Mouse (Mus musculus): ENCODE measurements around the gene Rab6a. TPM values are rescaled to one million over a fixed set of nuclear protein-coding genes. Genes with fewer than 3 reads are reported as not detected.

The Rab6a gene
- polyA plus RNA-seq, 1 experiment: 3.8 TPM

DNA sequence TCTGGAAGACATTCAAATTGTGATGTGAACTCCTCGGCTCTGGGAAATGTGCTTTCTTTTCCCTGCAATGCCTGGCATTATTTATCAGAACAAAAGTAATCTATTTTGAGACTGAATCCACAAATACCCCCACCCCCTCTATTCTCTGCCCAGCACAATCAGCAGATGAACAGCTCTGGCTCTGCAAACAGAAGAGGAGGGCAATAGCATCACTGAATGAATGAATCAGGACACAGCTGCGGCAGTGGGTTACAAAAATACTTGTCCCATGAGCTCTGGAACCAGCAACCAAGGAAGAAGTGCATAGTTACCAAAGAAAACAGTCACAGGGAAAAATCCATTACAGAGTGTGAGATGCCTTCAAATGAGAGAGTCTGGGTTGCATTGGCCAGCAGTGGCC is 28.4 kb upstream of the Rab6a start:
- Histone ChIP-seq H3K4me1 (ENCODE audit: control insufficient read depth) (peaks cover 60% of the 10 kb centered on the region), H3K36me3 (ENCODE audit: control insufficient read depth) (peaks cover 20% of the 10 kb centered on the region), H3K9me3 (ENCODE audit: control insufficient read depth, low read length) (no peaks in the 10 kb centered on the region), H3K27me3 (ENCODE audit: control insufficient read depth) (no peaks in the 10 kb centered on the region), H3K4me3 (replicated peaks) (no peak overlapping the region)
- no peak for TF ChIP-seq TAL1 (IDR thresholded peaks at IDR 0.05; ENCODE audit: low read length)
- TF ChIP-seq GATA1 (IDR thresholded peaks at IDR 0.05; ENCODE audit: low read length): no peak

DNA sequence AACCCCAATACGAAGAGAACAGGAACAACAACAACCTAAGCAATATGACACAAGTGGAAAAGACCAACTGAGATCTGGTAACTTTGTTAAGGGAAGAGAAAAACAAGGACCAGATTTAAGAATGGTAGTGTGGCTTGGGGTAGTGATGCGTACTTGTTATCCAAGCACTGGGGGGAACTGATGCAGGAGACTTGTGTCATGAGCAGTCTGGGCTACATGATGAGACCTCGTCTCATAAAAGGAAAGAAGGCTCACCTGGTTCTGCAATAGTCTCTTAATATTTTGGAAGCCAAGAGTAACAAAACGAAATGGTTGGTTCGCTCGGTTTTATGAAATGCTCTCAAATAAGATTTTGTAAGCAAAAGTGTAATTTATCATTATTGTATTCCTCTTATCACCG is 25.0 kb upstream of the Rab6a start:
- no peak for TF ChIP-seq GATA1 (IDR thresholded peaks at IDR 0.05; ENCODE audit: low read length)
- TF ChIP-seq TAL1 (IDR thresholded peaks at IDR 0.05; ENCODE audit: low read length): no peak
- Histone ChIP-seq H3K4me3 (replicated peaks) (peak overlapping the region; percentile 75), H3K9me3 (ENCODE audit: control insufficient read depth, low read length) (no peaks in the 10 kb centered on the region)

DNA sequence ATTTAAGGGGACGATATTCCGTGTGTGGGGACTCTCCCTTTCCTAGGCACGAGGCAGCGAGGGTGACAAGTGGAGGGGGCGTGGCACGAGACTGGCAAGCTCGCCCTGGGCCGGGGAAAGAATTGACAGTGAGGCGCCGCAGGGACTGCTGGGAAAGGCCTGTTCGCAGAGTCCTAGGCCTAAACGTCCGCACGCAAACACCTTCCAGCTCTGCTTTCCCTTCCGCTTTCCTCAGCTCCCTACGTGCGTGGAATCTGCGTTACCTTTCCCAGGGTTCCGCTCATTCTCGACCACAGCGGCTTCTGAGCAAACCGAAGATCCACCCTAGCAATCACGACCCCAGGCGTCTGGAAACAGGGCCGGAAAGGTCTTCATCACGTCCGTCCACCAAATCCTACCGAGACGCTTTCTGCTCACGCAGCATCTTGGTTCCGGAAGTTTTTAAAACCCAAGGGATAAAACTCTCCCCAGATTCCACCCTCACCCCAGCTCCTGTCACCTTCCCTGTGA is 24.4 kb upstream of the Rab6a start:
- TF ChIP-seq TAL1 (IDR thresholded peaks at IDR 0.05; ENCODE audit: low read length) (no peak), GATA1 (IDR thresholded peaks at IDR 0.05; ENCODE audit: low read length) (no peak)
- Histone ChIP-seq H3K9me3 (ENCODE audit: control insufficient read depth, low read length) (no peaks in the 10 kb centered on the region), H3K36me3 (ENCODE audit: control insufficient read depth) (peaks cover 4% of the 10 kb centered on the region), H3K27me3 (ENCODE audit: control insufficient read depth) (no peaks in the 10 kb centered on the region), H3K4me1 (ENCODE audit: control insufficient read depth) (peaks cover 40% of the 10 kb centered on the region), H3K4me3 (replicated peaks) (peak overlapping the region; percentile 75)

More for the DNA sequence above, 25.0 kb upstream of the Rab6a start:
- no peaks in the 10 kb centered on the region for H3K27me3 ChIP-seq (ENCODE audit: control insufficient read depth)
- peaks cover 44% of the 10 kb centered on the region for H3K4me1 ChIP-seq (ENCODE audit: control insufficient read depth)
- peaks cover 9% of the 10 kb centered on the region for H3K36me3 ChIP-seq (ENCODE audit: control insufficient read depth)

DNA sequence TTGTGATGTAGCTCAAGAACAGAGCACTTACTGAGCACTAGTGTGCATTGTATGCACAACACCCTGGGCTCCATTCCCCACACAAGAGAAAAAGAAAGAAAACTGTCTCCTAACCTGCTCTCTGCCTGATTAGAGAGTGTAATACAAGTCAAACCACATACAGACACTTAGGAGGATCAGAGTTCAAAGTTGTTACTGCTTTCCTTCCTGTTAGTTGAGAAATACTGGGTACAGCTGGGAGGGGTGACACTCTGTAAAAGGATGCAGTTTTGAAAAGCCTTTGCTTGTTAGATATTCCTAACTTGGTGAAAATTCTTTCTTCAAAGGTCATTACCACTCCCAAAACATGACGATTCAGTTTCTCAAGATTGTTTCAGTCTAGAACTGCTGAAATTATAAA is 17.4 kb upstream of the Rab6a start:
- Histone ChIP-seq H3K36me3 (ENCODE audit: control insufficient read depth) (no peaks in the 10 kb centered on the region), H3K27me3 (ENCODE audit: control insufficient read depth) (no peaks in the 10 kb centered on the region), H3K9me3 (ENCODE audit: control insufficient read depth, low read length) (no peaks in the 10 kb centered on the region), H3K4me3 (replicated peaks) (no peak overlapping the region), H3K4me1 (ENCODE audit: control insufficient read depth) (peaks cover 17% of the 10 kb centered on the region)
- TF ChIP-seq GATA1 (IDR thresholded peaks at IDR 0.05; ENCODE audit: low read length): no peak
- TF ChIP-seq TAL1 (IDR thresholded peaks at IDR 0.05; ENCODE audit: low read length): no peak

DNA sequence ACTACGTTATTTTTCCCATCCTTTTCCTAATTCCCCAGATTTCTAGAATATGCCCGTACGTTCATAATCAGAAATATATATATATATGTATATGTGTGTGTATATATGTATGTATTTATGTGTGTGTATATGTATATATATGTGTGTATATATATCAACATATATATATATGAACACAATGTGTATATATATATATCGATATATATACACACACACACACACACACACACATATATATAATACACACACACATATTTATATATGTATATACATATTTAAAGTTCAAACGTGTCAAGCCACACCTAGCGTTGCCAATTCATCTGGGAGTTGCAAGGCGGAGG is 16.7 kb upstream of the Rab6a start:
- Histone ChIP-seq H3K27me3 (ENCODE audit: control insufficient read depth) (no peaks in the 10 kb centered on the region), H3K4me1 (ENCODE audit: control insufficient read depth) (peaks cover 17% of the 10 kb centered on the region)
- TF ChIP-seq GATA1 (IDR thresholded peaks at IDR 0.05; ENCODE audit: low read length): no peak

DNA sequence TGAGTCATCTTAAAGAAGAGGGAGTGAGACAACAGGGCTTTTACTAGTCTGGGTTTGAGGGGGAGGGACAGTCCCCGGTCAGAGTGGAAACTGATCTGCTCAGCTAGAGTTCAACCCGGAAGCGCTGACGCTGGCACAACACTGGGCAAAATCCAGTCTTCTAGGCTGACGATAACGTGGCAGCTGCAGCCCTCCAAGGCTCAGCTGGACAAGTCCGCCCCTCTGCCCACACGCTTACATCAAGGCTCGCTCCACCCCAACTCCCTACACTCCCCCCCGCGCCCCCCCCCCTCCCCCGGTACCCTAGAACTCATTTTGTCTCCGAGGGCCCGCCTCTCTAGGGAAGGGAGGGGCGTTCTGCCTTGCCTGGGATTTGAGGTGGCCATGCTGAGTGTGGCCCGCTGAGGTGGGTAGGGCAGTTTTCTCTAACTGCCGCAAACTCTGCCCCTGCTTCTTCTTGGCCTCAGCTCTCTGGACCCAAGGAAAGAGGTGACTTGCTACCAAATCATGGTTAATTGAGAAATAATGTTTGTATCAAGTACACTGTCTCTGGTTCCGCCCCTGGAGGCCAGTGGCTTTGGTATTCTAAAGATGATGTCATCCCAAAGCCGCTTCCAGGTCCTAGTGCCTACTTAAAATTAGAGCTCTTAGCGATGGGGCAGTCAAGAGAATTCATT is 16.2 kb upstream of the Rab6a start:
- TF ChIP-seq GATA1 (IDR thresholded peaks at IDR 0.05; ENCODE audit: low read length): no peak
- TF ChIP-seq TAL1 (IDR thresholded peaks at IDR 0.05; ENCODE audit: low read length): no peak

More for the DNA sequence above, 16.7 kb upstream of the Rab6a start:
- no peaks in the 10 kb centered on the region for H3K9me3 ChIP-seq (ENCODE audit: control insufficient read depth, low read length)
- H3K4me3 ChIP-seq (replicated peaks): peak overlapping the region; percentile 75
- H3K36me3 ChIP-seq (ENCODE audit: control insufficient read depth): no peaks in the 10 kb centered on the region

DNA sequence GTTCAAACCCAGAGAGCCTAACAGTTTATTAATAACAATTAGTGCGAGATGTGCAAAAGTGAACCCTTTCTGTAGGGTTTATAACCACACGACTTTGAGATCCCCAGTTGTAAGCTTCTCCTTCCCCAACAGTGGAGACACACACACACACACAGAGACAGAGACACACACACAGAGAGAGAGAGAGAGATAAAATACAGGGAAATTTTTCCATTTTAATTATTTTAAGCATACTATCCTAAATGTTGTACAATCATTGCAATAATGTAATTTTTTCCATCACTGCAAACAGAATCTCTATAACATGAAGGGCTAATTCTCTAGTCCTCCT is 15.7 kb upstream of the Rab6a start:
- no peaks in the 10 kb centered on the region for H3K27me3 ChIP-seq (ENCODE audit: control insufficient read depth)
- TF ChIP-seq TAL1 (IDR thresholded peaks at IDR 0.05; ENCODE audit: low read length): no peak
- no peak for TF ChIP-seq GATA1 (IDR thresholded peaks at IDR 0.05; ENCODE audit: low read length)
- H3K36me3 ChIP-seq (ENCODE audit: control insufficient read depth): no peaks in the 10 kb centered on the region
- H3K4me3 ChIP-seq (replicated peaks): peak overlapping the region; percentile 75
- peaks cover 17% of the 10 kb centered on the region for H3K4me1 ChIP-seq (ENCODE audit: control insufficient read depth)
- H3K9me3 ChIP-seq (ENCODE audit: control insufficient read depth, low read length): no peaks in the 10 kb centered on the region

More for the DNA sequence above, 16.2 kb upstream of the Rab6a start:
- Histone ChIP-seq H3K4me1 (ENCODE audit: control insufficient read depth) (peaks cover 17% of the 10 kb centered on the region), H3K27me3 (ENCODE audit: control insufficient read depth) (no peaks in the 10 kb centered on the region), H3K4me3 (replicated peaks) (peak overlapping the region; percentile 75), H3K36me3 (ENCODE audit: control insufficient read depth) (no peaks in the 10 kb centered on the region), H3K9me3 (ENCODE audit: control insufficient read depth, low read length) (no peaks in the 10 kb centered on the region)

DNA sequence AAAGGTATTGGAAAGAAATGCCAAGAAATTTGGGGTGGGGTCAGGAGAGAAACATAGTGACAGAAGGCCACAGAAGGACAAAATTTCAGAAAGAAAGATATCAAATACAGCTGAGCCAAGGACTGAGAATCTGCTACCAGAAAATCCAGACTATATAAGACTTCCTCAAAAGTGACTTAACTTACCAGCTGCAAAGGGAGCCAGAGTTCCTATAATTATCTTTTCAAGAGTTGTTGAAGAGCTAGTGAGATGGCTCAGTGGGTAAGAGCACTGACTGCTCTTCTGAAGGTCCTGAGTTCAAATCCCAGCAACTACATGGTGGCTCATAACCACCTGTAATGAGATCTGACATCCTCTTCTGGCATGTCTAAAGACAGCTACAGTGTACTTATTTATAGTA is 13.9 kb upstream of the Rab6a start:
- TF ChIP-seq TAL1 (IDR thresholded peaks at IDR 0.05; ENCODE audit: low read length) (no peak), GATA1 (IDR thresholded peaks at IDR 0.05; ENCODE audit: low read length) (no peak)
- Histone ChIP-seq H3K36me3 (ENCODE audit: control insufficient read depth) (no peaks in the 10 kb centered on the region), H3K4me1 (ENCODE audit: control insufficient read depth) (peaks cover 15% of the 10 kb centered on the region), H3K4me3 (replicated peaks) (no peak overlapping the region), H3K27me3 (ENCODE audit: control insufficient read depth) (peaks cover 2% of the 10 kb centered on the region; the same call in 1 of the 2 replicates), H3K9me3 (ENCODE audit: control insufficient read depth, low read length) (no peaks in the 10 kb centered on the region)

DNA sequence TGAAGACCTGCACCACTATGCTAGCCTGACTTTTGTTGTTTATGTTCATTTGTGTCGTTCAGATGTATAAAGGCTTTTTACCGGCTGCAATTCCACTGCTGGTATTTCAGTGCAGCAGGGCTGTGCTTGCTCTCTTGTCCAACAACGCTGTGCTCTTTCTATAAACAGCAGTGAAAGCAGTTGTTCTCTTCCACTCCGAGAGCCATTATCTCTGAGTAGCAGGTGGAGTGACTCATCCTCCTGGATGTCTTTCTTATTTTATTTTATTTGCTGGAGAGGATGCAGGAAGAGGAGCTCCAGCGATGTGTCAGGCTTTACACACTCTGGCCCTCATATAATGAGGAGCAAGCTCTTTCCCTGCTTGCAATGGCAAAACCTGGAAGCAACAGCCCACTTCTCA is 7.0 kb upstream of the Rab6a start:
- peaks cover 34% of the 10 kb centered on the region for H3K27me3 ChIP-seq (ENCODE audit: control insufficient read depth)
- H3K36me3 ChIP-seq (ENCODE audit: control insufficient read depth): no peaks in the 10 kb centered on the region
- H3K4me1 ChIP-seq (ENCODE audit: control insufficient read depth): peaks cover 4% of the 10 kb centered on the region
- peaks cover 3% of the 10 kb centered on the region for H3K9me3 ChIP-seq (ENCODE audit: control insufficient read depth, low read length)
- no peak overlapping the region for H3K4me3 ChIP-seq (replicated peaks)
- TF ChIP-seq TAL1 (IDR thresholded peaks at IDR 0.05; ENCODE audit: low read length) (no peak), GATA1 (IDR thresholded peaks at IDR 0.05; ENCODE audit: low read length) (no peak)

Data from erythroblast, embryonic 14.5 days (primary cell).